Mouse (Mus musculus) limb, embryonic 14.5 days (tissue): ENCODE results near the gene Polr2a. TPM values are rescaled to one million over a fixed set of nuclear protein-coding genes. Genes with fewer than 3 reads are reported as not detected.
"Not testable (repeated sequence)": the region's sequence is repeated elsewhere in the genome, so short reads cannot be mapped to it uniquely, and the experiment has no call there.

Experiments
- ATAC-seq: fragments of 200-750 bp; cut with Nextera tagmentation; 2 replicates; pipeline ENCODE4 v1.8.0; 2017; ENCODE audit warnings: low read depth, moderate number of reproducible peaks, moderate TSS enrichment; ENCODE audit not compliant: low FRiP score
- DNase-seq: peaks from one replicate; pipeline ENCODE4 v3.0.0-alpha.2; 2015; ENCODE audit warnings: low spot score
- H3K27ac ChIP-seq: fragments of 300-500 bp; sonication (generic); replicated peaks from 2 replicates; pipeline ENCODE4 v1.5.1; 2014; ENCODE audit warnings: low read depth, mild to moderate bottlenecking, low read length, moderate library complexity, mixed read lengths
- H3K27me3 ChIP-seq: fragments of 300-500 bp; sonication (generic); 2 replicates; pipeline ENCODE4 v1.6.1; 2014; ENCODE audit warnings: low read length, mixed read lengths; ENCODE audit not compliant: control insufficient read depth, insufficient read depth
- H3K36me3 ChIP-seq: fragments of 300-500 bp; sonication (generic); 2 replicates; pipeline ENCODE4 v1.6.1; 2014; ENCODE audit warnings: mild to moderate bottlenecking, low read length, moderate library complexity, mixed read lengths; ENCODE audit not compliant: control insufficient read depth, insufficient read depth
- H3K4me1 ChIP-seq: fragments of 300-500 bp; sonication (generic); 2 replicates; pipeline ENCODE4 v1.6.1; 2014; ENCODE audit warnings: antibody characterized with exemption, low read length, mixed read lengths; ENCODE audit not compliant: control insufficient read depth, insufficient read depth
- H3K4me2 ChIP-seq: fragments of 300-500 bp; sonication (generic); replicated peaks from 2 replicates; pipeline ENCODE4 v1.6.1; 2014; ENCODE audit warnings: low read depth, mild to moderate bottlenecking, low read length, moderate library complexity; ENCODE audit not compliant: severe bottlenecking
- H3K4me3 ChIP-seq: fragments of 300-500 bp; sonication (generic); replicated peaks from 2 replicates; pipeline ENCODE4 v1.5.1; 2014; ENCODE audit warnings: low read length
- H3K9ac ChIP-seq: fragments of 300-500 bp; sonication (generic); 2 replicates; pipeline ENCODE4 v1.6.1; 2014; ENCODE audit warnings: mild to moderate bottlenecking, low read depth, low read length, moderate library complexity; ENCODE audit not compliant: severe bottlenecking
- H3K9me3 ChIP-seq: fragments of 300-500 bp; sonication (generic); 2 replicates; pipeline ENCODE4 v1.6.1; 2016; ENCODE audit warnings: low read length; ENCODE audit not compliant: control insufficient read depth
- POLR2A ChIP-seq: fragments of 200-500 bp; IDR thresholded peaks from 2 replicates; pipeline ENCODE4 v1.8.0; 2012; ENCODE audit warnings: inconsistent platforms, mild to moderate bottlenecking, moderate library complexity, borderline replicate concordance; ENCODE audit not compliant: insufficient read depth, insufficient read length; ENCODE audit errors: extremely low read depth
- WGBS: fragments of 180-500 bp; shearing (Covaris S2); extraction: QIAGEN DNeasy Blood & Tissue Kit; methylation state at CpG from one replicate; pipeline ENCODE4 v1.1.7; 2014; 5-methylcytosine and 5-hydroxymethylcytosine counted together
- polyA plus RNA-seq, 2 experiments: library from polyadenylated mRNA; depleted of rRNA in 1 of 2; stranded (reverse) in 1 of 2; unstranded in 1 of 2; fragments of >200 nt; fragmentation: Nextera tagmentation in 1 of 2; extraction: Ambion mirVana in 1 of 2; gene quantifications; 2 replicates each; pipeline versions ENCODE4 v1.2.1 to v1.2.3; 2012 to 2014

The Polr2a gene
- polyA plus RNA-seq, 2 experiments, result 40.7 to 76.6 TPM

DNA sequence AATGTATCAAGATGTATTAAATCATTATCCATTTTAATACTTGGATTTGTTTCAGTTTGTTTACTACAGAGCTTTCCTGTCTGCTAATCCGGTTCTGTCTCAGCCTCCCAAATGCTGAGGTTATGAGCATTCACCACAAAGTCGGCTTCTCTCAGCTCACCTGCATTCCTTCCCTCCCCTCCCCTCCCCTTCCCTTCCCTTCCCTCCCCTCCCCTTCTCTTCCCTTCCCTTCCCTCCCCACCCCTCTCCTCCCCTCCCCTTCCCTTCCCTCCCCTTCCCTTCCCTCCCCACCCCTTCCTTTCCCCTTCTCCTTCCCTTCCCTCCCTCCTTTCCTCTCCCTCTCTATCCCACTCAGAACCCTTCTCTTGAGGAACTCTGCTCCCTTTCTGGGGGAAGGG is 53.8 kb downstream of the Polr2a start:
- TF ChIP-seq POLR2A, result no peak
- ATAC-seq (no peak), DNase-seq (no peak)
- Histone ChIP-seq H3K27ac (no peak overlapping the region), H3K4me2 (no peak overlapping the region), H3K36me3 (no peaks in the 10 kb centered on the region), H3K4me1 (no peaks in the 10 kb centered on the region; the same call in 1 of the 2 replicates), H3K27me3 (no peaks in the 10 kb centered on the region), H3K9ac (no peak overlapping the region), H3K9me3 (no peaks in the 10 kb centered on the region), H3K4me3 (no peak overlapping the region)
- WGBS, result 26% methylated on average over 2 of the region's 2 CpGs

DNA sequence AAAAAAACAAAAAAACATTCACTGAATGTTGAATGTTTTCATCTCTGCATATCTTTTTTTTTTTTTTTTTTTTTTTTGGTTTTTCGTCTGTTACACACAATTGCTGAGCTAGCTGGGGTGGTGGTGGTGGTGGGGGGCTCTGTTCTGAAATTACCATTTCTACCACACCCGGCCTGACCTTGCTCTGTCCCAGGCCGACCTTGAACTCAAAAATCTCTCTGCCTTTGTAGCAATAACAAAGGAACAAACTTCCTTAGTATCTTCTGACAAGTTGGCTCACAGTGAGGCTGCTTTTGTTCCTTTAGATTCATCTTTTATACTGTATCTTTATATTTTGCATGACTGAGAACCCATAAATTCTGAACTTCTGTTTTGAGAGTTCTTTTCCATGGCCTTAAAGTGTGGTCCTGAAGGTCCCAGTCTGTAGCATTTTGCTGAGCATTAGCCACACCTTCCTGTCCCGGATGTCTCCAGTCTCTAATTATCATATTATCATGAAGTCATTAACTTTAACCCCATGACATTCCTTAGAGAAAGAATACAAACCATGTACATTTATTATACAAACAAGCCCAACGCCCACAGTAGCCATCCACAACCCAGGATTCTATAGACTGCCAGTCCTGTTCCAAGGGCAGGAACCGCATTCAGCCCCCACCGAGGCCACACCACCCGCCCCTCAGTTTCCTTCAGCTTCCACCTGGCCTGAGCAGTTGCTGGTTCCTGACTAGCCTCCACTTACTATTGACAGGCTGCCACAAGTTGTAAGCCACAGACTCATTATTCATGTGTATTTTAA is 54.4 kb downstream of the Polr2a start:
- H3K4me2 ChIP-seq, result no peak overlapping the region
- WGBS, result 66% methylated on average over 8 of the region's 8 CpGs
- no peak for ATAC-seq
- H3K9ac ChIP-seq, result no peak overlapping the region
- H3K36me3 ChIP-seq, result no peaks in the 10 kb centered on the region
- H3K27ac ChIP-seq, result no peak overlapping the region
- TF ChIP-seq POLR2A, result no peak
- H3K4me3 ChIP-seq, result no peak overlapping the region
- no peaks in the 10 kb centered on the region for H3K27me3 ChIP-seq
- DNase-seq, result no peak
- no peaks in the 10 kb centered on the region; the same call in 1 of the 2 replicates for H3K4me1 ChIP-seq
- H3K9me3 ChIP-seq, result no peaks in the 10 kb centered on the region

DNA sequence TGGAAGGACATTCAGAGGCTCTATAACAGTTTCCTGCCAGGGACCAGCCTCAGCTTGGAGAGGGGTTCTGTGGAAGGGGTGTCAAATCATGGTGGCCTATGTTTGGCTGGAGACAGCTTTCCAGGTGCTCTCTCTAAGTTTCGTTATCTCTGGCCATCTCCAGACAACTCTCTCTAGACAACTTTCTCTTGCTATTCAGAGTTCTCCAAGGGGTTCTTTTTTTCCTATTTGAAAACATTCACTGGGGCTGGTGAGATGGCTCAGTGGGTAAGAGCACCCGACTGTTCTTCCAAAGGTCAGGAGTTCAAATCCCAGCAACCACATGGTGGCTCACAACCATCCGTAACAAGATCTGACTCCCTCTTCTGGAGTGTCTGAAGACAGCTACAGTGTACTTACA is 55.1 kb downstream of the Polr2a start:
- WGBS, result 84% methylated on average over 2 of the region's 3 CpGs
- H3K4me3 ChIP-seq, H3K9ac ChIP-seq, H3K4me2 ChIP-seq, H3K36me3 ChIP-seq, H3K27ac ChIP-seq, H3K4me1 ChIP-seq, H3K9me3 ChIP-seq, H3K27me3 ChIP-seq, DNase-seq, ATAC-seq: not testable (repeated sequence)

DNA sequence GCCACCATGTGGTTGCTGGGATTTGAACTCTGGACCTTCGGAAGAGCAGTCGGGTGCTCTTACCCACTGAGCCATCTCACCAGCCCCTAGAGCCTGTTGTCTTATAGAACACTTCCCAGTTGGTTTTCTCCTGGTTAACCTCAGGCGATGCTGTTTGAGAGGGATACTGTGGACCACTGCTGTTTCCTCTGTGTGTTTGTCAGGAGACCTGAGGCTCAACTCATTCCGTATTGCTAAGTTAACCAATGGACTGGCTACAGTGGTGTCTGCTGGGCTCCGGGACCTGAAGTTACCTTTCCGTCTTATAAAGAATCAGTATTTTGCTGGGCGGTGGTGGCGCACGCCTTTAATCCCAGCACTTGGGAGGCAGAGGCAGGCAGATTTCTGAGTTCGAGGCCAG is 55.6 kb downstream of the Polr2a start:
- not testable (repeated sequence) for H3K27ac ChIP-seq, H3K4me2 ChIP-seq, H3K4me1 ChIP-seq, H3K36me3 ChIP-seq, H3K9ac ChIP-seq, H3K9me3 ChIP-seq, H3K4me3 ChIP-seq, DNase-seq, H3K27me3 ChIP-seq, ATAC-seq
- 90% methylated on average over 10 of the region's 10 CpGs for WGBS

DNA sequence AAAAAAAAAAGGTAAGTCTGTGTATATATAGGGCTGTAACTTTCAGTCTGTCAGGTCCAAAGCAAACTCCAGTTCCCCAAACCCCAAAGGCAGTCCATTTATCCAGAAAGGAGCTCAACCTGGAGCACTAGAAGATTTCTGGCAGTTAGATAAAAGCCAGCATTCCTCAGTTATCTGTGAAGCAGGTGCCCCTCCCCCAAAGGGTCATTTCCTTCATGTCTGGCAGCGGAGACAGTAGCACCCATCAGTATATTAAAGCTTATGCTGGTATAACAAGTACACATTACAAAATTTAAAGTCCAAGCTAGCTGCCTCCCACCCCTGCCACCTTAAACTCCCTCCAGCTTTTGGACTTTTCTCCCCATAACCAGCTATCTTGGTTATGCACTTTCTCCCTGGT is 58.8 kb downstream of the Polr2a start:
- no peak overlapping the region for H3K4me2 ChIP-seq
- no peak overlapping the region for H3K9ac ChIP-seq
- H3K27me3 ChIP-seq, result no peaks in the 10 kb centered on the region
- DNase-seq (no peak), ATAC-seq (no peak)
- H3K9me3 ChIP-seq, result 0 out of 2 replicates have a peak, but pooled peaks cover 5% of the 10 kb centered on the region
- no peak overlapping the region for H3K27ac ChIP-seq
- TF ChIP-seq POLR2A, result no peak
- no peaks in the 10 kb centered on the region for H3K36me3 ChIP-seq
- H3K4me3 ChIP-seq, result no peak overlapping the region
- 45% methylated on average over 1 of the region's 1 CpGs for WGBS
- H3K4me1 ChIP-seq, result peaks cover 7% of the 10 kb centered on the region

DNA sequence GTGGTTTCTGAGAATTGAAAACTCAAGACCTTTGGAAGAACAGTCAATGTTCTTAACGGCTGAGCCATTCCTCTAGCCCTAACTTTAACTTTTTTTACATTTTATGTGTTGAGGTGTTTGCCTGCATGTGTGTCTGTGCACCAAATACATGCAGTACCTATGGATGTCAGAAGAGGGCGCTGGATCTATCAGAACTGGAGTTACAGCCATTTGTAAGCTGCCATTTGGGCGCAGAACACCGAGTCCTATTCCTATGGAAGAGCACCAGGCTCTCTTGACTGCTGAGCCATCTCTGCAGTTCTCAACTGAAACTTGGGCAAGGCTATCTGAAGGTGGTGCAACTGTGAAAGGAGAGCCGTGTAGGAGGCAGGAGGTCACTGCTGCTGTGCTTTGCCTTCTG is 59.9 kb downstream of the Polr2a start:
- no peak for ATAC-seq
- no peak for DNase-seq
- Histone ChIP-seq H3K9me3 (0 out of 2 replicates have a peak, but pooled peaks cover 5% of the 10 kb centered on the region), H3K4me2 (no peak overlapping the region), H3K4me1 (peaks cover 7% of the 10 kb centered on the region), H3K27me3 (no peaks in the 10 kb centered on the region), H3K36me3 (no peaks in the 10 kb centered on the region), H3K27ac (no peak overlapping the region), H3K4me3 (no peak overlapping the region), H3K9ac (no peak overlapping the region)
- no peak for TF ChIP-seq POLR2A
- WGBS, result 78% methylated on average over 5 of the region's 5 CpGs
